ENCODE assay signal across 9 mouse cellular contexts in the genomic region with DNA sequence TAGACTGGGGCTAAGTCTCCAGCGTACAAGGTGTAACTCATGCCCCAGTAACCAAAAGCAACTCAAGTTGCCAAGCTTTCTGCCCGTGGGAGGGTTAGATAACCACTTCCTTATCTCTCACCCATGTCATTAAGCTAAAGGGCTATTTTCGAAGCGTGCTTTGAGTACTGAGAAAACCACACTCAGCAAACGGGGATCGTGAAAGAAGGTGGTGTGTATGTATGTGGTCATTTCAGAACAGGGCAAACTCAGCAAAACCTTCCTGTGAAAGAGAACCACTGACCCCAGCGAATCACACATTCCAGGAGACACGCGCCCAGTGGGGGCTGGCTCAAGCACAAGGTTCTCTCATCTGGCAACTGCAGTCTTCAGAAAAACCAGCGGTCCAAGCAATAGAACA. TPM values are rescaled to one million over a fixed set of nuclear protein-coding genes. Genes with fewer than 3 reads are reported as not detected.
DNase-seq lines count a peak whose midpoint lies in the region; ATAC-seq lines count a peak whose summit lies in the region.
"Had no signal": no experiment of that assay in that cellular context is flagged by ENCODE, and none has a peak within 500 bp of the region (broad histone marks: within the 10 kb centered on the region; RNA-seq: fewer than 3 reads in every experiment).

No protein-coding gene starts in this region.

- no peaks in the 10 kb centered on the region for H3K9me3 ChIP-seq in heart, embryonic 16.5 days (replicated peaks; ENCODE audit: control insufficient read depth, low read length)
- H3K9me3 ChIP-seq in liver, embryonic 16.5 days (replicated peaks; ENCODE audit: control insufficient read depth, low read length), result no peaks in the 10 kb centered on the region
- H3K9me3 ChIP-seq in midbrain, embryonic 11.5 days (ENCODE audit: control insufficient read depth, low read length), result no peaks in the 10 kb centered on the region; the same call in 1 of the 2 replicates

- ATAC-seq in heart, embryonic 16.5 days (replicated peaks; ENCODE audit: extremely low read depth, insufficient read depth, low FRiP score), result peak; percentile 46; the same call in 1 of the 2 replicates
- ATAC-seq in liver, embryonic 16.5 days (ENCODE audit: low read depth), result peak; percentile 70
- no peak for ATAC-seq in midbrain, embryonic 11.5 days (ENCODE audit: low FRiP score)

- H3K36me3 ChIP-seq in heart, embryonic 16.5 days (ENCODE audit: control insufficient read depth, insufficient read depth), result no peaks in the 10 kb centered on the region; the same call in 1 of the 2 replicates
- no peaks in the 10 kb centered on the region for H3K36me3 ChIP-seq in liver, embryonic 16.5 days (ENCODE audit: control insufficient read depth, insufficient read depth)
- no peaks in the 10 kb centered on the region for H3K36me3 ChIP-seq in midbrain, embryonic 11.5 days (ENCODE audit: control insufficient read depth, insufficient read depth, low read length)

- peaks cover 46% of the 10 kb centered on the region for H3K4me1 ChIP-seq in heart, embryonic 16.5 days (ENCODE audit: control insufficient read depth, insufficient read depth, low read length)
- H3K4me1 ChIP-seq in liver, embryonic 16.5 days (ENCODE audit: control insufficient read depth, low read depth, low read length), result peaks cover 70% of the 10 kb centered on the region
- no peaks in the 10 kb centered on the region for H3K4me1 ChIP-seq in midbrain, embryonic 11.5 days (ENCODE audit: control insufficient read depth, insufficient read depth, low read length)

- 20% methylated on average over 10 of the region's 10 CpGs for WGBS in heart, embryonic 16.5 days
- 13% methylated on average over 10 of the region's 10 CpGs for WGBS in liver, embryonic 16.5 days (ENCODE audit: insufficient replicate concordance)
- WGBS in midbrain, embryonic 11.5 days, result 94% methylated on average over 10 of the region's 10 CpGs

- peak overlapping the region; percentile 9 for H3K27ac ChIP-seq in heart, embryonic 16.5 days (ENCODE audit: low read length)
- peak overlapping the region; percentile 89 for H3K27ac ChIP-seq in liver, embryonic 16.5 days (ENCODE audit: low read length)
- H3K27ac ChIP-seq in midbrain, embryonic 11.5 days (ENCODE audit: low read depth, low read length), result no peak overlapping the region

- H3K27me3 ChIP-seq in heart, embryonic 16.5 days (ENCODE audit: control insufficient read depth, insufficient read depth, low read length), result no peaks in the 10 kb centered on the region
- no peaks in the 10 kb centered on the region for H3K27me3 ChIP-seq in liver, embryonic 16.5 days (ENCODE audit: control insufficient read depth, insufficient read depth, low read depth, low read length)
- no peaks in the 10 kb centered on the region for H3K27me3 ChIP-seq in midbrain, embryonic 11.5 days (ENCODE audit: control insufficient read depth, insufficient read depth, low read length)

- DNase-seq in lung, postnatal 25 days (ENCODE audit: low spot score), result peak; percentile 63
- DNase-seq in lung, postnatal 14 days, result no peak
- DNase-seq in thymus, postnatal 36 days, result peak; percentile 29 to 46
- no peak for DNase-seq in midbrain, embryonic 11.5 days (ENCODE audit: low spot score, missing footprints)
- DNase-seq in right cerebral cortex, postnatal 36 days (ENCODE audit: low spot score in 2 of 2), result no peak
- no peak for DNase-seq in gastrocnemius, postnatal 25 days
- DNase-seq: right cerebral cortex, postnatal 14 days had no signal

- no peak overlapping the region for H3K9ac ChIP-seq in heart, embryonic 16.5 days (ENCODE audit: low read length)
- peak overlapping the region; percentile 59 for H3K9ac ChIP-seq in liver, embryonic 16.5 days (ENCODE audit: low read depth, low read length)
- no peak overlapping the region for H3K9ac ChIP-seq in midbrain, embryonic 11.5 days (ENCODE audit: low read length)

- peak overlapping the region; percentile 27 for H3K4me2 ChIP-seq in heart, embryonic 16.5 days (ENCODE audit: low read depth, low read length)
- peak overlapping the region; percentile 64 for H3K4me2 ChIP-seq in liver, embryonic 16.5 days (ENCODE audit: low read depth, low read length)
- no peak overlapping the region for H3K4me2 ChIP-seq in midbrain, embryonic 11.5 days

- no peak overlapping the region for H3K4me3 ChIP-seq in heart, embryonic 16.5 days (ENCODE audit: low read length)
- H3K4me3 ChIP-seq in liver, embryonic 16.5 days (ENCODE audit: low read depth, low read length), result peak overlapping the region; percentile 31
- H3K4me3 ChIP-seq in midbrain, embryonic 11.5 days (ENCODE audit: low read depth, low read length), result no peak overlapping the region

RNA-seq across cellular contexts. Expression of a gene that starts 19.4 kb away (rescaled TPM):
- polyA plus RNA-seq in heart, embryonic 16.5 days (2015; fragmentation: Nextera tagmentation; extraction: Ambion mirVana), result 19.1 and 20.8 TPM in 2 replicates
- 7.6 and 9.2 TPM in 2 replicates for polyA plus RNA-seq in liver, embryonic 16.5 days (2015; fragmentation: Nextera tagmentation; extraction: Ambion mirVana)
- polyA plus RNA-seq in midbrain, embryonic 11.5 days (2014; fragmentation: Nextera tagmentation; extraction: Ambion mirVana), result 29.9 and 32.1 TPM in 2 replicates
- 10 to 100 TPM; 89.2 TPM for total RNA-seq in gastrocnemius, postnatal 25 days (2021)

RNA-seq across cellular contexts. Expression of a gene that starts 28.2 kb away (rescaled TPM):
- 138 and 151 TPM in 2 replicates for polyA plus RNA-seq in heart, embryonic 16.5 days (2015; fragmentation: Nextera tagmentation; extraction: Ambion mirVana)
- polyA plus RNA-seq in liver, embryonic 16.5 days (2015; fragmentation: Nextera tagmentation; extraction: Ambion mirVana), result 79.2 and 81.0 TPM in 2 replicates
- polyA plus RNA-seq in midbrain, embryonic 11.5 days (2014; fragmentation: Nextera tagmentation; extraction: Ambion mirVana), result 232 and 254 TPM in 2 replicates
- 100 to 1,000 TPM in 1 of 2 experiments, 10 to 100 TPM in 1; 92.3 to 104 TPM for total RNA-seq in gastrocnemius, postnatal 25 days (2021)

Comparison
In these comparisons a context has a peak if more than half of its experiments do, and no peak if none do; other contexts are left out.
1. DNase-seq: peak in lung, postnatal 25 days (single experiment) and thymus, postnatal 36 days (2 of 2); none in lung, postnatal 14 days (single experiment), midbrain, embryonic 11.5 days (single experiment), right cerebral cortex, postnatal 36 days (0 of 2) and gastrocnemius, postnatal 25 days (single experiment).